ENCODE assay signal across 13 mouse cellular contexts in the genomic region with DNA sequence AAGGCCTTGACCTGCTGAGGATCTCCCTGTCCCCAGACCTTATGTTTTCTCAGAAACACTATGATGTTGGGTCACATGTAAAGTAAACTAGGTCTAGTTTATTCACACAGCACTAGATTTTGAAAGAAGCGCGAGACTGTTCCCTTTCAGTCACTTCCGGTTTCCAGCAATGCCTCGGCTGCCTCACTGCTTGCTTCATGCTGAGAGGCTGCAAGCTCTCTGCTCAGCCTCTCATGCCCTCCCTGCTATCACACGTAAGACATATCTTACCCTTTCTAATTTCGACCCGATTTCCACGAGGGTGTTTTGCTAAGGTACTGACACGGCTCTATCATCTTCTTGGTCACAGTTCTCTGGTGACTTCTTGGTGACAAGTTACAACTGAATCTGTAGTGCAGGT. TPM values are rescaled to one million over a fixed set of nuclear protein-coding genes. Genes with fewer than 3 reads are reported as not detected.
DNase-seq lines count a peak whose midpoint lies in the region; ATAC-seq and TF ChIP-seq lines count a peak whose summit lies in the region.
"Had no signal": no experiment of that assay in that cellular context is flagged by ENCODE, and none has a peak within 500 bp of the region (broad histone marks: within the 10 kb centered on the region; RNA-seq: fewer than 3 reads in every experiment).

No protein-coding gene starts in this region.

- 0 out of 2 replicates have a peak overlapping the region, but pooled peaks have one; percentile 1 for H3K9ac ChIP-seq in heart, embryonic 15.5 days
- no peak overlapping the region for H3K9ac ChIP-seq in heart, embryonic 11.5 days (ENCODE audit: low read depth, low read length)
- H3K9ac ChIP-seq: forebrain, postnatal 0 days; intestine, embryonic 15.5 days; lung, embryonic 14.5 days had no signal

- H3K36me3 ChIP-seq in heart, embryonic 15.5 days: no peaks in the 10 kb centered on the region
- H3K36me3 ChIP-seq in heart, embryonic 11.5 days (ENCODE audit: control insufficient read depth, insufficient read depth, low read length): no peaks in the 10 kb centered on the region
- H3K36me3 ChIP-seq: intestine, embryonic 15.5 days had no signal

- no peak overlapping the region for H3K4me3 ChIP-seq in heart, embryonic 15.5 days
- no peak overlapping the region for H3K4me3 ChIP-seq in heart, embryonic 11.5 days (ENCODE audit: low read depth, low read length)
- H3K4me3 ChIP-seq in left cerebral cortex, adult 2 months: no peak overlapping the region
- H3K4me3 ChIP-seq: intestine, embryonic 15.5 days; layer of hippocampus, adult 2 months had no signal

- ATAC-seq in heart, embryonic 15.5 days (replicated peaks; ENCODE audit: insufficient number of reproducible peaks, insufficient read depth, low FRiP score, low read depth): no peak
- no peak for ATAC-seq in heart, embryonic 11.5 days (replicated peaks; ENCODE audit: insufficient number of reproducible peaks, low FRiP score, low TSS enrichment)
- ATAC-seq in inflammation-experienced regulatory T-cells, adult 6 months: peak; percentile 73
- ATAC-seq: forebrain, postnatal 0 days; intestine, embryonic 15.5 days had no signal

- peak; percentile 63 for DNase-seq in CD4-positive helper T cell, adult 2 months (ENCODE audit: low read depth, low spot score)
- peak; percentile 49 to 62 for DNase-seq in thymus, adult 18-20 months
- DNase-seq in left cerebral cortex, adult 2 months (ENCODE audit: extremely low spot score in 1 of 2, low spot score in 2 of 2): no peak
- no peak for DNase-seq in frontal cortex, postnatal 10 days (ENCODE audit: low spot score in 2 of 2)
- DNase-seq in cerebellum, postnatal 14 days: no peak
- DNase-seq: cerebellum, adult 9-10 months; forebrain, postnatal 0 days; lung, embryonic 14.5 days had no signal

- no peak for TF ChIP-seq CTCF in left cerebral cortex, adult 2 months (IDR thresholded peaks at IDR 0.05)

- H3K27ac ChIP-seq in heart, embryonic 15.5 days: no peak overlapping the region
- no peak overlapping the region for H3K27ac ChIP-seq in heart, embryonic 11.5 days (ENCODE audit: low read depth, low read length)
- H3K27ac ChIP-seq in left cerebral cortex, adult 2 months: no peak overlapping the region
- H3K27ac ChIP-seq: intestine, embryonic 15.5 days; layer of hippocampus, adult 2 months had no signal

- H3K27me3 ChIP-seq in heart, embryonic 15.5 days: no peaks in the 10 kb centered on the region
- H3K27me3 ChIP-seq in heart, embryonic 11.5 days (ENCODE audit: control insufficient read depth, insufficient read depth, low read length): no peaks in the 10 kb centered on the region
- H3K27me3 ChIP-seq: intestine, embryonic 15.5 days had no signal

- H3K9me3 ChIP-seq in heart, embryonic 15.5 days (replicated peaks): no peaks in the 10 kb centered on the region
- H3K9me3 ChIP-seq in heart, embryonic 11.5 days (replicated peaks; ENCODE audit: control insufficient read depth, low read length): no peaks in the 10 kb centered on the region
- H3K9me3 ChIP-seq: intestine, embryonic 15.5 days had no signal

- 27% methylated on average over 9 of the region's 9 CpGs for WGBS in heart, embryonic 15.5 days
- WGBS in heart, embryonic 11.5 days (ENCODE audit: insufficient replicate concordance): 43% methylated on average over 9 of the region's 9 CpGs

- H3K4me2 ChIP-seq in heart, embryonic 15.5 days: no peak overlapping the region
- H3K4me2 ChIP-seq in heart, embryonic 11.5 days: no peak overlapping the region
- H3K4me2 ChIP-seq: intestine, embryonic 15.5 days; lung, embryonic 14.5 days had no signal

- intact Hi-C loops in left cerebral cortex, adult 2 months (cut with DNase I): no loop called here

- peaks cover 15% of the 10 kb centered on the region for H3K4me1 ChIP-seq in heart, embryonic 15.5 days (replicated peaks)
- peaks cover 9% of the 10 kb centered on the region; the same call in 1 of the 2 replicates for H3K4me1 ChIP-seq in heart, embryonic 11.5 days (ENCODE audit: control insufficient read depth, insufficient read depth, low read length)
- H3K4me1 ChIP-seq: intestine, embryonic 15.5 days had no signal

RNA-seq across cellular contexts. Expression of a gene that starts 22.6 kb away (rescaled TPM):
- polyA plus RNA-seq in heart, embryonic 15.5 days (2015; fragmentation: Nextera tagmentation; extraction: Ambion mirVana): 2.7 and 3.1 TPM in 2 replicates
- polyA plus RNA-seq in heart, embryonic 11.5 days (2014; fragmentation: Nextera tagmentation; extraction: Ambion mirVana): 4.9 and 5.2 TPM in 2 replicates
- 10 to 100 TPM; 13.8 to 15.1 (median 14.3) TPM for polyA plus RNA-seq in inflammation-experienced regulatory T-cells, adult 6 months (2017; shearing (Covaris generic))
- 10 to 100 TPM; 35.9 to 40.4 TPM for total RNA-seq in left cerebral cortex, adult 2 months (2021)

RNA-seq across cellular contexts. Expression of a gene that starts 42.1 kb away (rescaled TPM):
- polyA plus RNA-seq in heart, embryonic 15.5 days (2015; fragmentation: Nextera tagmentation; extraction: Ambion mirVana): 5.8 and 8.0 TPM in 2 replicates
- polyA plus RNA-seq in heart, embryonic 11.5 days (2014; fragmentation: Nextera tagmentation; extraction: Ambion mirVana): 6.8 and 7.3 TPM in 2 replicates
- under 1 TPM in 1 of 3 experiments, not detected in 2; 0.16 TPM for polyA plus RNA-seq in inflammation-experienced regulatory T-cells, adult 6 months (2017; shearing (Covaris generic))
- 1 to 10 TPM; 1.7 to 1.9 TPM for total RNA-seq in left cerebral cortex, adult 2 months (2021)

Comparison
In these comparisons a context has a peak if more than half of its experiments do, and no peak if none do; other contexts are left out.
1. DNase-seq: peak in CD4-positive helper T cell, adult 2 months (single experiment) and thymus, adult 18-20 months (2 of 2); none in left cerebral cortex, adult 2 months (0 of 2), frontal cortex, postnatal 10 days (0 of 2) and cerebellum, postnatal 14 days (0 of 2).